Mouse (Mus musculus) G1E (cell line): ENCODE data around the gene Acad9. TPM values are rescaled to one million over a fixed set of nuclear protein-coding genes. Genes with fewer than 3 reads are reported as not detected.

Experiments used
- ATAC-seq: 2 replicates; pipeline ENCODE4 v1.8.0; 2016; ENCODE audit warnings: mild to moderate bottlenecking; ENCODE audit not compliant: insufficient number of reproducible peaks, poor library complexity, low FRiP score, severe bottlenecking; ENCODE audit errors: extremely low read depth
- DNase-seq: peaks from one replicate; pipeline ENCODE4 v3.0.0; 2012; ENCODE audit warnings: low spot score
- H3K27me3 ChIP-seq: 2 replicates; pipeline ENCODE4 v1.6.1; 2012; ENCODE audit warnings: mild to moderate bottlenecking, low read length, inconsistent platforms; ENCODE audit not compliant: insufficient read depth
- H3K36me3 ChIP-seq: replicated peaks from 2 replicates; pipeline ENCODE3; 2012; ENCODE audit warnings: mild to moderate bottlenecking, inconsistent platforms
- H3K4me1 ChIP-seq: 2 replicates; pipeline ENCODE4 v1.6.1; 2012; ENCODE audit warnings: low read depth, low read length, inconsistent platforms, mixed read lengths; ENCODE audit not compliant: insufficient read depth
- H3K4me3 ChIP-seq: 2 replicates; pipeline ENCODE4 v1.5.1; 2012; ENCODE audit warnings: low read depth, mild to moderate bottlenecking, inconsistent platforms, low read length, moderate library complexity, mixed read lengths
- H3K9me3 ChIP-seq: replicated peaks from 2 replicates; pipeline ENCODE4 v1.6.1; 2012; ENCODE audit warnings: inconsistent platforms
- CTCF ChIP-seq: IDR thresholded peaks from 2 replicates; pipeline ENCODE4 v1.5.1; 2012; ENCODE audit warnings: low read depth, low read length, inconsistent platforms, mixed read lengths
- GATA1 ChIP-seq: IDR thresholded peaks from 2 replicates; pipeline ENCODE4 v1.6.1; 2012; ENCODE audit warnings: borderline replicate concordance, low read length, inconsistent platforms, mixed read lengths
- GATA2 ChIP-seq: IDR thresholded peaks from 2 replicates; pipeline ENCODE4 v1.6.1; 2012; ENCODE audit warnings: low read depth, low read length, inconsistent platforms, borderline replicate concordance
- POLR2AphosphoS5 ChIP-seq: IDR thresholded peaks from 2 replicates; pipeline ENCODE4 v1.6.1; 2012; ENCODE audit warnings: low read depth, low read length, inconsistent platforms; ENCODE audit not compliant: insufficient replicate concordance
- TAL1 ChIP-seq: conservative IDR thresholded peaks from 2 replicates; pipeline ENCODE4 v1.6.1; 2012; ENCODE audit warnings: low read depth, low read length, inconsistent platforms, mixed read lengths
- polyA plus RNA-seq: library from polyadenylated mRNA; stranded (reverse); fragments of >175 nt; gene quantifications from 2 replicates; pipeline ENCODE4 v1.2.3, GENCODE M21; 2012
- total RNA-seq, 2 experiments: library from RNA; stranded (forward) in 1 of 2; stranded (reverse) in 1 of 2; fragments of 200-1000 nt in 1 of 2; fragments of >200 nt in 1 of 2; fragmentation: Nextera tagmentation in 1 of 2; gene quantifications; 2 replicates each; pipeline ENCODE4 v1.2.3; 2014 to 2017

Gene Acad9
- total and polyA plus RNA-seq, 3 experiments: 21.1 to 29.6 (median 29.4) TPM

- no peaks in the 10 kb centered on the region for H3K4me1 ChIP-seq
- H3K27me3 ChIP-seq: no peaks in the 10 kb centered on the region; the same call in 1 of the 2 replicates
- H3K4me3 ChIP-seq: no peak overlapping the region
- no peaks in the 10 kb centered on the region for H3K36me3 ChIP-seq
- 0 out of 2 replicates have a peak, but pooled peaks cover 2% of the 10 kb centered on the region for H3K9me3 ChIP-seq
- no peak for DNase-seq
- ATAC-seq: no peak
- TF ChIP-seq TAL1 (no peak), GATA2 (no peak)
Observed at GRCm38 (mm10) chr3:36136152-36136551, 70.4 kb downstream of the Acad9 start.

GRCm38 (mm10) chr3:36137560-36137959 lies 71.8 kb downstream of the Acad9 start:
- H3K4me3 ChIP-seq: no peak overlapping the region
- TF ChIP-seq GATA2: no peak
- no peak for TF ChIP-seq POLR2AphosphoS5
- no peak for TF ChIP-seq GATA1
- no peak for TF ChIP-seq TAL1
- TF ChIP-seq CTCF: no peak
- no peaks in the 10 kb centered on the region; the same call in 1 of the 2 replicates for H3K27me3 ChIP-seq
- ATAC-seq: no peak
- no peak for DNase-seq
- 0 out of 2 replicates have a peak, but pooled peaks cover 3% of the 10 kb centered on the region for H3K9me3 ChIP-seq
- no peaks in the 10 kb centered on the region for H3K36me3 ChIP-seq
- H3K4me1 ChIP-seq: no peaks in the 10 kb centered on the region

- ATAC-seq: no peak
- no peak for DNase-seq
- H3K4me1 ChIP-seq: no peaks in the 10 kb centered on the region
- H3K27me3 ChIP-seq: no peaks in the 10 kb centered on the region; the same call in 1 of the 2 replicates
- 0 out of 2 replicates have a peak, but pooled peaks cover 3% of the 10 kb centered on the region for H3K9me3 ChIP-seq
- no peak overlapping the region for H3K4me3 ChIP-seq
- TF ChIP-seq CTCF (no peak), POLR2AphosphoS5 (no peak), TAL1 (no peak), GATA2 (no peak), GATA1 (no peak)
- no peaks in the 10 kb centered on the region for H3K36me3 ChIP-seq
Observed at GRCm38 (mm10) chr3:36138171-36138660, 72.4 kb downstream of the Acad9 start.

GRCm38 (mm10) chr3:36138996-36139395 lies 73.2 kb downstream of the Acad9 start:
- no peak for TF ChIP-seq GATA2
- TF ChIP-seq CTCF: no peak
- TF ChIP-seq GATA1: no peak
- no peak for TF ChIP-seq POLR2AphosphoS5
- TF ChIP-seq TAL1: no peak
- Histone ChIP-seq H3K36me3 (no peaks in the 10 kb centered on the region), H3K9me3 (0 out of 2 replicates have a peak, but pooled peaks cover 3% of the 10 kb centered on the region), H3K4me1 (no peaks in the 10 kb centered on the region), H3K27me3 (no peaks in the 10 kb centered on the region; the same call in 1 of the 2 replicates), H3K4me3 (no peak overlapping the region)
- DNase-seq (no peak), ATAC-seq (no peak)

Other genes starting within 250 kb of the Acad9 start
- gene Dcun1d1, start 128.5 kb upstream of the Acad9 start, total RNA-seq (2014; fragmentation: Nextera tagmentation): 144 and 220 TPM in 2 replicates
- gene Dcun1d1, start 128.5 kb upstream of the Acad9 start, total RNA-seq (2017): 89.7 and 136 TPM in 2 replicates
- gene Dcun1d1, start 128.5 kb upstream of the Acad9 start, polyA plus RNA-seq: 7.9 and 14.8 TPM in 2 replicates
- 12.1 and 13.3 TPM in 2 replicates for gene Mccc1, start 65.3 kb upstream of the Acad9 start, total RNA-seq (2014; fragmentation: Nextera tagmentation)
- 8.2 and 8.5 TPM in 2 replicates for gene Mccc1, start 65.3 kb upstream of the Acad9 start, total RNA-seq (2017)
- gene Mccc1, start 65.3 kb upstream of the Acad9 start, polyA plus RNA-seq: 1.9 and 2.5 TPM in 2 replicates
- gene Ccdc144b, start 12.4 kb upstream of the Acad9 start, total RNA-seq (2014; fragmentation: Nextera tagmentation): not detected in 2 replicates
- under 0.01 and 0.05 TPM in 2 replicates for gene Ccdc144b, start 12.4 kb upstream of the Acad9 start, total RNA-seq (2017)
- not detected in 2 replicates for gene Ccdc144b, start 12.4 kb upstream of the Acad9 start, polyA plus RNA-seq
- gene D3Ertd254e, start 85.0 kb downstream of the Acad9 start, total RNA-seq (2014; fragmentation: Nextera tagmentation): 13.5 and 16.3 TPM in 2 replicates
- 9.2 and 10.0 TPM in 2 replicates for gene D3Ertd254e, start 85.0 kb downstream of the Acad9 start, total RNA-seq (2017)
- 0.29 and 0.43 TPM in 2 replicates for gene D3Ertd254e, start 85.0 kb downstream of the Acad9 start, polyA plus RNA-seq
- gene Qrfpr, start 156.3 kb downstream of the Acad9 start, total RNA-seq (2014; fragmentation: Nextera tagmentation): not detected in 2 replicates
- gene Qrfpr, start 156.3 kb downstream of the Acad9 start, total RNA-seq (2017): 0.17 and 0.22 TPM in 2 replicates
- gene Qrfpr, start 156.3 kb downstream of the Acad9 start, polyA plus RNA-seq: not detected in 2 replicates